Mouse (Mus musculus) urinary bladder, postnatal 36 days (tissue): ENCODE results near the gene Fam129c.

ENCODE experiments used
- DNase-seq, 2 experiments: peaks; one replicate each; pipeline ENCODE4 v3.0.0; 2022; ENCODE audit warnings: low spot score in 2 of 2, mixed read lengths in 1 of 2

Fam129c gene

DNA sequence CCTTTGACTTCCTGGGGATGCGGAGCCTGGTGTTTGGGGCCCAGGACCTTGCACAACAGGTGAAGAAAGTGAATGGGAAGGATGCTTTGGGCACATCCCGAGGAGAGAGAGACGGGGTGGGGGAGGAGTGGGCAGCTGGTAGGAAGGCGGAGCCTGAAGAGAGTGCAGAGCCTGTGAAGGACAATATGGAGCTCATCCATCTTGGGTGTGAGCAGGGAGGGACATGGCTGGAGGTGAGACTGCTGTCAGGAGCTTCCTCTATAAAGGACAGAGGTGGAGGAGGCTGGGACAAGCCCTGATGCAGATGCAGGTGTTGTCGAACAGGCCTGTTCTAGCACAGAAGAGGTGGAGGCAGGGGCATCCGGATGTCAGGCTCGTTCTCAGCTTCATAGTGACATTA lies 6.6 kb downstream of the Fam129c start:
- no peak for DNase-seq

DNA sequence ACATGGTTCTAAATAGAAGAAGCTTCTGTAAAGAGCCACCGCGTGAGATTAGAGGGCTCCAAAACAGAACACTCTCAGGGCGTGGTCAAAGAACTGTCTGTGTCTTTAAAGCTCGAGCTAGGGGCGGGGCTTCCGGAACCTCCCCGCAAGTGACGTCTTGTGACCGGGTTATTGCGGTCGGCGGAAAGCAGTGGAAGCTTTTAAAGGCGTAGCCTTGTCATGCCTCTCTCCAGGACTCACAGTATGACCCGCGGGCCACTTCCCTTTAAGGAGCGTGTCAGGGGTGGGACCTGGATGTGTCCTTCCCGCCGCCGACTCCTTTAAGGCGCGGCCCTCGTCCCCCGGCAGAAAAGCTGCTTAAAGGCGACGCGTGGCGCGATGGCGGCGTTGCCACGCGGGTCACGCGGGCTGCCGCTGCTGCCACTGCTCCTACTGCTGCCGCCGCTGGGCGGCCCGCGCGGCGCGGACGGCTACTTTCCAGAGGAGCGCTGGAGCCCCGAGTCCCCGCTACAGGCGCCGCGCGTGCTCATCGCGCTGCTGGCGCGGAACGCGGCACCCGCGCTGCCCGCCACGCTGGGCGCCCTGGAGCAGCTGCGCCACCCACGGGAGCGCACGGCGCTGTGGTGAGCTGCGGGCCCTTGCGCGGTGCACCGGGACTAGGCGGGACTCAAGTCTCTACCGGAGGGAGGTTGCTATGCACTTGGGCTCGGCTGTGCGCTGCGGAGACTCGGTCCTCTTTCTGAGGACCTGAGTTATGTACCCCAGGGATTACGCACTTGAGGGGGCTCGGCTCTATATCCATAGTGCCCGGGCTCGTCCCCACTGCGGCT lies 13.6 kb downstream of the Fam129c start, which contains the start of gene Colgalt1:
Colgalt1 (plus strand) TSS at position 177 of the 830 bp plus-strand sequence.
- peak; percentile 94 to 97 for DNase-seq

DNA sequence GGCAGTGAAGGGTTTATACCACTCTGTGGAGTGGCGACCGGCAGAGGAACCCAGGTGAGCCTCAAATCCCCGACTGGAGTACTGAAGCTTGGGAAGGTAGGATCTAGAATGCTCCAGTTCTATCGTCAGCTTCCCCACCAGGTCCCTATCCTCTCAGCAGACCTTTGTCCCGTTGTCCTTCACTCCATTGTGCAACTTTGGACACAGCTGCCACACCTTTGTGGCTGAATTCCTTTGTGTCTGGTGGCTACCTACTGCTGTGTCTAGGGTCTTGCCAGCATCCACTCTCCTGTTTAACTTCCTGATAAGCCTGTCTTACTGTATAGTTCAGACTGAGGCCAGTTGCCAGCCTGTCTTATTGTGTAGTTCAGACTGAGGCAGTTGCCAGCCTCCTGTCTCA lies 14.7 kb downstream of the Fam129c start:
- no peak for DNase-seq

DNA sequence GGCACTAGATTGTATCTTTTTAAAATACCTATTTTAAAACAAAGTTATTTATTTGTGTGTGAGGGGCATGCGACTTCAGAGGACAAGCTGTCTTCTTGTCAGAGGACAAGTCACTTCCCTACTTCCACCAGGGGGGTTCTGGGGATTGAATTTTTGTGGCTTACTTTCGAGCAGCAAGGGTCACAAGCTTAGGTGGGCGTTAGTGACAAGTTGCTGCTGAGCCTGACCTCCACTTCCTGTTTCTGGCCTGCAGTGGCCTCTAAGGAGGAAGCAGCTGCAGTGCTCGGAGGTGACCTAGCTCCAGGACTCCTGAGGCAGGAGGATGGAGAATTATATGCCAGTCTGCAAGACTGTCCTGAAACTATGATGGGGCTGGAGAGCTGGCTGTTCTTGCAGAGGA lies 16.0 kb downstream of the Fam129c start:
- no peak for DNase-seq

DNA sequence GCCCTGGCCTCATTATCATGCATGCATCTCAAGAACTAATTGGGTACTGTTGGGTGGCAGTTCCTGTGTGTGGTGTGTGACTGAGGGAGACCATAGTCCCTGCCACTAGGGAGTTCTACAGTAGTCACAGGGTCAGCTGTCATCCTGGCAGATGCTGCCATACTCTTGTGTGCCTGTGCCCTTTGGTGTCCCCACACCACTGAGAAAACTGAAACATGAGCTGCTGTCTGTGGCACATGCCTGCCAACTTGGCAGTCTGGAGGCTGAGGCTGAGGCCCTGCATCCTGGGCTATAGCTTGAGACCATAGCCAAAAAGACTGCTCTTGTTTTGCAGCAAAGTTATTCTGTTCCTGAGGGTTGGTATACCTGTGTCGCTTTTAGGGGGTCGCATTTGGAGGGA lies 22.3 kb downstream of the Fam129c start:
- DNase-seq: no peak

DNA sequence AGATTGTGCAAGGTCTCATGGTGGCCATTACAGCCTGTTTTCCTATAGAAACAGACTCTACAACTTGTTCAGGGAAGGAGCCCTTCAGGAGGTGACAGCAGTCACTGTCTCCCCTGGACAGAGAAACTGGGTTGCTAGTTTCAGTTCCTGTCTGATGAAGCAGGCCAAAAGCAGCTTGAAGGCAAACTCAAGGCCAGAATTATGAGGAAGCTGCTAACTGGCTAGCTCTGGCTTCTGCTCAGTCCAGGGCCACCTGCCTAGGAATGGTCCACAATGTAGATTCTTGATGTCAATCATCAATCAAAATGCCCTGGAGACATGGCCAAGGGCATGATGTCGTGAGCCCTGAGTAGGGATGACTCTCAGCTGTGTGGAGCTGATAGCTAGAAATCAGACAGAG lies 27.6 kb downstream of the Fam129c start:
- DNase-seq: no peak

DNA sequence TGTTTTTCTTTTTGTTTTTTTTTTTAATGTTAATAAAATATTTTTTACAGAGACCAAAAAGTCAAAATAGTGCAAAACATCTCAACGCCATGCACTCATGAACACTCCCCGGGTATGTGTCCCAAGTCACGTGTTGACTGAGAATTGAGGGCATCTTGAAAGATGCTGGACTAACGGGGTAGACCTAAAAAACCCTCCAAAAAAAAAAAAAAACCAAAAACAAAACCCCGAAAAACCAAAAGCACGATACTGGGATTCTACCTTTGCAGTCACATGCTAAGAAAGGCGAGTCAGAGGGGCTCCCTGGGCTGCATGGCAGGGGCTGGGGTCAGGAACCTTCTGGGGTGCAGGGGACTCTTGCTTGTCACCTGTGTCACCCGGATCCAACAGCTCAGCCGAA lies 29.3 kb downstream of the Fam129c start:
- no peak for DNase-seq

DNA sequence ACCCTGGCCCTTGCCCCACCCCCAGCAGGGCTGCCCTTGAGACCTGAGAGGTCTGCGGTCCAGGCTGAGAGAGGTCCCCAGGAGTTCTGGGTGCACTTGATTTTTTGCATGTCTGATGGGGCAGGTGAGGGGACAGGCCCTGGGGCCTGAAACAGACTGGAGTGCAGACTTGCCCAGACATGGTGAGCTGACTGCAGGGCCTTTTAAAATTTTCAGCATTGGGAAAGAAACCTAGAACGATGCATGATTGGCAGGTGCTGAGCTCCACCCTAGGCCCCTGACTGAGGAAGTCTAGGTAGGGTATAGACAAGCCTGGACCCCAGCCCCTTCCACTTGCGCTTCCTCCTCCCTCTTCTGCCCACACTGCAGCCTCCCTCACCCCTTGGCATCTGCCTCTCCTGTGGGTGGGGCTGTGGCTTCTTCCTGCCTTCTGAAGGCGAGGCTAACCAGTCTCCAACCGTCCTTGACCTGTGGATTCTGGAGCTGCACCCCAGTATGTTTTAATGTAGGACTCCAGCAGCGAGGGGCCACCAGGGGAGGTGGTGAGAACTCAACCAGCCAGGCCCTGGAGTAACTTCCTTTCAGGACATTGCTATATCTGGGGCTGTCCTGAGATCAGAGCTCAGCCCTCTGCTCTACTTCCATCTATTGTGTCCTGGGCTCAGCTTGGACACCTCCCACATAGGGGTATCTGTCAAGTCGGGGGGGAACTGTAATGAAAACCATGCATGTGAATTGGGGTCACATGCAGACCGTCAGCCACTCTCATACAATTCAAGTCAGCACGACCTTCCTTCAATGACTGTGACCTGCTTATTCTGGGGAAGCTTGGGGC lies 30.0 kb downstream of the Fam129c start:
- DNase-seq: no peak

DNA sequence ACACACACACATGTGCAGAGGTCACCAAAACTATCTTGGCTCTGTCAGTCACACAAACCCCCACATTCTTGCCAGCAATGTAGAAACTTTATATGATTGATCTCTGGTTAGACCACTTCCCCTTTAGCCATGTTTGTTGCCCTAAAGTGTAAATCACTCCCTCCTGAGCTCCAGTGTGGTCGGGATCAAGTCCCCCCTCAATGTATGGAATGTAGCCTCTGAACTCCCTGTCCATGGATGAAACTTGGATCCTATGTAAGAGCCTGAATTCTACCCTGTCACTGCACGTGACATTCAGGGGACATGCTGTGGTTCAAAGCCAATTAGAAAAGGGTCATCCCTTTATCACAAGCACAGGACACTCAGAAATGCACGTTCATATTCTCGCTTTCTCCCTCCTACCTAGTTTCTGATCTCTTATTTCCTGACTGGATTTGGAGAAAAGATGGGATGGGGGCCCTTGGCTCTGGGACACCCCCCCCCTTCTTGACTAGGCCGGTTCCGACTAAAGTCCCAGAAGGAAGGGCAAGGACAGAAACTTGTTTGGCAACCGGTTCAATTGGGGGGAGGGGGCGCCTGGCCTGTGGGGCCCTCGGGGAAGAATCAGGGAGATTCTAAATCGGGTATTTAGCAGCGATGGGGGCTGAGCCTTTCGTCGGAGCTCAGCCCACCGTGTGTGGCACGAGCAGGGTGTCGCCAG lies 31.1 kb downstream of the Fam129c start:
- no peak for DNase-seq

DNA sequence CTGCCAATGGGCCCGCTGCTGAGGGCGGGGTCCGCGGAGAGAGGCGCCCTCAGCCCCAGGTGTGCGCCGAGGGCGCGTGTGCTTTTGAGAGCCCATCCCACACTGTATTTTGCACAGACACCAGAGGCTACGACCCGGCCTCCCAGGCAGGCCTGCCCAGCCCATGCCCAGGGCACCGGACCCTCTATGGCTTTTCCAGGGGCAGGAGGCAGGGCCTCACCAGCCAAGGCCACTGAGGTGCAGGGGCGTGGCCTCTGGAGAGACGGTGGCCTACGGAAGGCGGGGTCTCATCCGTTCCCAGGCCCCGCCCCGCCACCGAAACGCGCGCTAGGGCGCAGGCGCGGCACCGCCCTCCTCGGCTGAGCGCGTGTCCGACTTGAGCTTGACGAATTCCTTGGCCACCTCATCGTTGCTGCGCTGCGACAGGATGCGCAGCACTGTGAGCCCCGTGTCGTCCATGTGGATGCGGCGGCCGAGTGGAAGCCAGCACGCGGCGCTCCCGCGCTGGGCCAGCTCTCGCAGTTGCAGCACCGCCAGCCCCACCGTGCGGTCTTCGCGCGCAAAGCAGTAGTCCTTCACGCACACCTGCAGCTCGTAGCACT lies 31.7 kb downstream of the Fam129c start:
- peak; percentile 93 to 94 for DNase-seq

DNA sequence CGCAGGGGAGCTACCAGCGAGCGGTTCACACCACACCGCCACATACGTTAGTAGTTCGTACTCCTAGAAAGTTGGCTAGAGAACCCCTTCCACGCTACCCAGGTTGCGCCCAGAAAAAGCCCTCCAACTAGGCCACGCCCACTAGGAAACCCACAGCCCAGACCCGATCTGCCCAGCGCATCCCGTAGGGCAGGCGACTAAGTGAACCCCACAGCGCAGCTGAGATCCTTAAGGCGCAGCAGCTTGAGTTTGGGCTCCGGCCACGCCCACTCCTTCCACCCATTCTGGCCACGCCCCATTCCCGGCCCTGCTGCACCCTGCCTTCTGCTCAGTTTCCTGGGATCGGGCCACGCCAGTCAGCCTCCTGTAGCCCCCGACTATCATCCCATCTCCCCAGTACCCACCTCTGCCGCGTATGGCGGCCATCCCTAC lies 32.3 kb downstream of the Fam129c start:
- peak; percentile 41 to 58 for DNase-seq

DNA sequence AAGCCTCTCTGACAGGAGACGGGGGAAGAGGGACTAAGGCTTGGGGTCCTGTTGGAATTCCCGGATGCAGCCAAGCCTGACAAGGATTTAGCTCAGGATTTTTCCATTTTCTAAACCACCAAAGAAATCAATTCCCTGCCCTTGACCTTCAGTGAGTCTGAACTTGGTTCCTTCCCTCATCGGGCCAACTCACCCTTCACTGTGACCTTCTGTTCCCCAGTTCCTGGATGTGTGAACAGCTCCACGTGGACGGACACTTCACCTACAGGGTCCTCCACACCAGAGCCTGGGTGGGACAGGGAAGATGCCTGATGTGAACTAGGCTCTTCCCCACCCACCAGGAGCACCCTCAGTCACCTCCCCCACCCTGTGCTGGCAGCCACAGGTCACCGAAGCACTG lies 33.3 kb downstream of the Fam129c start:
- no peak for DNase-seq

DNA sequence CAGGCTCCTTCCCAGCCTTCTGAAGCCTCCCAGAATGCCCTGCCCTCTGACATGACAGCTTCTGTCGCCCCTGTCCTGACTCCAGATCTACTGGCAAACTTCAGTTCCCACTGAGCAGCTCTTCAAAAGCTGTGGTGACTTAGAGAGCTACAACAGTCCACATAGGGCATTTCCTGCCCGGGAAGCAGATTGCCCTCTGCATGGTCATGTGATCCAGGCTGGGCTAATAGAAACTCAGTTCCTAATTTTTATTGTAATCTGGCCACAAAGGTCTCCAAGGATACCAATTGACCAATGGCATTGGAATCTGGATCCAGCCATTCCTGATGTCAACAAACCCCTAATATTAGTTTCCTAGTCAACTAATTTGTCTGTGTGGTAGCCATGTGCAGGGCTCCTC lies 34.4 kb downstream of the Fam129c start:
- DNase-seq: no peak

DNA sequence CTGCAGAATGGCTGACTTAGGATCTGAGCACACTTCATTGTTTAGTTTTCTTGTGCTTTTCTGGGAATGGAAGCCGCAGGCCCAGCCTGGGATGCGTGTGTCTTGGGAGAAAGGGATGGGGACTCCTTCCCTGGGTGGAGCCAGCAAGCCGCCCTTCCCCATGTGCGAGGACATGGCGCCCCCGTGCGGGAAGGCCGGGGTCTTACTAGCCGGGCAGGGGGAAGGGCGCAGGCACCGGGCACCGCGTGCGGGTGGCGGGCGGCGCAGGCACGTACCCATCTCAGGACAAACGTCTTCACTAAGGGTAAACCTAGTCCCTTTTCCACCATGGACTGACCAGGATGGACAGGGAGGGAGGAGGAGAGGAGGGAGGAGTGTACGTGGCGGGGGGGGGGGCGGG lies 35.7 kb downstream of the Fam129c start:
- DNase-seq: peak; percentile 49 to 52

DNA sequence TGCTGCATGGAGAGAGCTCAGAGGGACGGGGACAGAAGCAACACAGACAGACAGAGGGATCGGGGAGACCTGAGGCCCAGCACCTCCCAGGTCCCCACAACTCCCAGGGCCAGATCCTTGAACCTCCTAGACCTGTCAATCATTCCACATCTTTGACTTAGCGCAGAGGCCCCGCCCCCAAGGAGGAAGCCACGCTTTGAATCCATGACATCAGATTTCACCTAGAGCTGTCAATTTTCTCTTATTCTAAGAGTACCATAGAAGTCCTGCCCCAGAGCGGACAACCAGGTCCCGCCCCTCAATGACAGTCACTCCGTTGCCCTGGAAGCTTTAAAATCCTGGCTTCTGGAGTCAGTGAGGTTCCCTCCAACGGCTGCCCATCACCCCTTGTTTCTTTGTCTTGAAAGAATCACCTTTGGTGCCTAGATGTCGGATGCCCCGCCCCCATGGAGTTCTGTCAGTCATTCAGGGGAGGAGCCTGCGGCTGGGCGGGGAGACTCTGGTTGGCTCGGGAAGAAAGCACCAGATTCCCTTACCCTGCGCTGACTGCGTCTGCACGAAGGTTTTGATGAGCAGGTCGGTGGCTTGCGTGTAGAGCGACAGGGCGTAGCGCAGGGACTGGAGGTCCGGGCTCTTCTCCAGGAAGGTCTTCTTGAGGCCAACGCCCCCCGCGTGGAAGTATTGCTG lies 36.7 kb downstream of the Fam129c start:
- peak; percentile 26 to 52 for DNase-seq

DNA sequence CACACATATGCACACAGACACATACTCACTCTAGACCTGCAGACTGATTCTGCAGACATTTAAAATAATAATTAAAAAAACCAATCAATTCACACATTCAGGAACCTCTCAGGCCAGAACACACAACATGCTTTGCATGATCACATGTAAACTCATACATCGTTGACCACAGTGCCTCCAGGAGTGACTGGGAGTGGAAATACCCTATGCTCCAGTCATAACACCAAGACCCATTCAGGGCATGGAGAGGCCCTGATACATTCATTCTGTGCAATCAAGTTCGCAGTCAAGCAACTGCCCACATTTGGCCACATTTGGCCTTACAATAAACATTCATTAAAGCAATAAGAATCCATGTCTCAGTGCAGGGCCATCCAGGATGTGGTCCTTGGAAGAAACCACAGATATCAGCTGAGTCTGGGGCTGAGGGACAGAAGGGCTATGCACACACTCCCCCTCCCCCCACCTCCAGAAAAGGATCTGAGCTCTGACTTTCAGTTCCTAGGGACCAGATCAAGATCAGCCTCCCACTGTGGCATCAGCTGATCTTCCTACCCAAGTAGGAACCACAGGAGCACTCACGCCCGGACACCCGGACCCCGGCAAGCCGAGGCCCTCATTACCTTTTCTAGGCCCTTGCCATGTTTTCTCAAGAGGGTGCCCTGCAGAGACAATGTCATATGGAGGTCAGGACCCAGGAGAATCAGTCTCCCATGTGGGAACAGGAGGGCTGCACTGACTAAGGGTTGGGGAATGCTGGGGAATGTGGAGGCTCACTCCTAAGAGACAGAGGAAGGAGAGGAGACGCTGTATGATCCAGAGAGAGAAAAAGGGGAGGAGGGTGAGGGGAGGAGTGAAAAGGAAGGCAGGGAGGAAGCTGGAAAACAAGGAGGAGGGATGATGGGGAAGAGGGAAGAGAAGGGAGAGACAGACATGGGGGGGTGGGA lies 40.0 kb downstream of the Fam129c start:
- DNase-seq: no peak

DNA sequence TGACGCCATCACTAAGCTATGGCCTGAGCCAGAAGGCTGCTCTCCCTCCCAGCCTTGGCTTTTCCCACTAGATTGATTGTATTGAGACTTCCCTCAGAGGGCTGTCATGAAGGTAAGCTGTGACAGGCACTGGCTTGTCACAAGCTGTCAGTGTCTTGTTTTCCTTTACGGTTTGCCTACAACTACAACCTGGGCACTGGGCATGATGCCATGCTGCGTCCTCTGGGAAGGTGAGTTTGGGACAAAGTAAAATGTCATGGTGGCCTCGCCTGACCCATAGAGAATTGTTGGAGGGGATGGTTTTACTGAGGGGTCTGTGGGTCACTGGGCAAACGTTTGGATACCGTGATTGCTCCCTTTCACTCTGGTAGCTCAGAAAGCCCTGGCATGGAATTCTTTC lies 40.9 kb downstream of the Fam129c start:
- DNase-seq: no peak

DNA sequence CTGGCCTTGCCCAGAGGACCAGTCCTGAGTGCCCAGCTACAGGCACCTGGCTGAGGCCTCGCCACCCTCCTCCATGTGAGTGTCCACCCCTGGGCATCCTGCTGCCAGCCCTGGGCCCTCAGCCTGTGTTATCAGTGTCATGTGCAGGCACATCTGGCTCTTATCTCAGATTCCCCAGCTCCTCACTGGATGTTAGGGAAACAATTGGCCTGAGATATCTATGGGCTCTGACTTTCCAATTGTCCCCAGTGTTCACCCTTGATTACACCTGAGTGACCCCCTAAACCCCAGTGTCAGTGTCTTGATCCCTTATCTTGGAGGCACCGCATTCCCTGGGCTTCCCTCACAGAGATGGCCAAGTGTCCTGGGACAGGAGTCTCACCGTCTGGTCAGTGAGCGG lies 41.9 kb downstream of the Fam129c start:
- DNase-seq: no peak

DNA sequence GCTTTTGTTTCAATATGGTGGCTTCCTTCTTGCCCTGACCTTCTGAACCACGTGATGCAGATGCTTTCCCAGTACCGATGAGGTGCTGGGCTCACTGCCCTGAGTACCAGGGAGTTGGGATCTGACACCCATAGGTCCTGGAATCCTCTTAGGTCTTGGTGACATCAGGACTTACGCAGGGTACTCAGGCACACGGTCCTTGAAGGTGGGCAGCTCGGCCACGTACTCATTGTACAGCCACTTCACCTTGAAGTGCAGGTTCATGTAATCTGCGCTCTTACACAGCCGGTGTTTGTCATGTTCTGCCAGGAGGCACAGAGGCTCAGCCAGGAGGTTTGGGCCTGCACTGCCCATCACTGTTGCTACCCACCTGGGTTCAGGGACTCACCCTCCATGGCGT lies 48.1 kb downstream of the Fam129c start:
- DNase-seq: no peak

DNA sequence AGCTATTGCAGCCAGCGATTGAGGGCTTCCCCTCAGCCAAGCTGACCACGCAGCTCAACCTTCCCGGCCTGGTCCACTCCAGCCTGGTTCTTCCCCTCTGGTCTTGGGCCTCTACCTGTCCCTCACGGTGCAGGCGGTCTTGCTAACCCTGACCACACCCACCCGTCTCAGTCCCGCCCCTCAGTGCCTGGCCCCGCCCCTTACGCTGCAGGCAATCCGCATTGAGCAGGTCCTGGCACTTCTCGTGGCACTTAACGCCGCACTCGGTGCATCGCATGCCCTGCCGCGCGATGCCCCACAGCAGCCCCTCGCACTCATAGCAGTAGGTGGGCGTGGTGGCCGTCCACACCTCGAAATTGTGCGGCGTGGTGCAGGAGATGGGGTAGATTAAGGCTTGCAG lies 57.2 kb downstream of the Fam129c start:
- no peak for DNase-seq
